In the genomic region with DNA sequence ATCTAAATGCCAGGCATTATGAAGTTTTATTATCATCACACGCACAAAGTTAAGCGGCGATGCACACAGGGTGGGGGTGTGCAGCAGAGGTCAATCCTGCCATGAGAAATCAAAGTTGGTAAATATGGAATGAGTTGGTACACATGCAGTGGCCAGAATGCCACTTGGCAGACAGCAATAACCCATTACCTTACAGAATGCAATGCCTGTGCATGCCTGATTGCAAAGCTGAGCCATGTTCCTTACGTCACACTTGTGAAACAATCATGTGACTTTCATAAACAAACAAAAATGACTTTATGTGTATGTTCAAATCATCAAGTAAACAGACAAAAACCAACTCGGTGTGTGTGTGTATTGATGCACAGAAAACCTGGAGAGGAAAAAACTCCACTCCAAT, we compare ENCODE assay signal across 17 mouse cellular contexts.
"Had no signal": no experiment of that assay in that cellular context is flagged by ENCODE, and none has a peak within 500 bp of the region (broad histone marks: within the 10 kb centered on the region; RNA-seq: fewer than 3 reads in every experiment).

No protein-coding gene starts in this region.

- H3K27ac ChIP-seq: midbrain, embryonic 10.5 days; midbrain, embryonic 12.5 days; neural tube, embryonic 13.5 days; neural tube, embryonic 15.5 days; stomach, embryonic 15.5 days; stomach, postnatal 0 days had no signal

- H3K36me3 ChIP-seq: midbrain, embryonic 10.5 days; midbrain, embryonic 12.5 days; neural tube, embryonic 13.5 days; neural tube, embryonic 15.5 days; stomach, embryonic 15.5 days had no signal

- H3K4me2 ChIP-seq: lung, embryonic 14.5 days; midbrain, embryonic 12.5 days; neural tube, embryonic 13.5 days; stomach, embryonic 15.5 days had no signal

- H3K9ac ChIP-seq: lung, embryonic 14.5 days; midbrain, embryonic 12.5 days; neural tube, embryonic 13.5 days; neural tube, embryonic 15.5 days; stomach, embryonic 15.5 days had no signal

- H3K9me3 ChIP-seq: midbrain, embryonic 10.5 days; midbrain, embryonic 12.5 days; neural tube, embryonic 13.5 days; neural tube, embryonic 15.5 days; stomach, embryonic 15.5 days had no signal

- H3K4me1 ChIP-seq: midbrain, embryonic 10.5 days; midbrain, embryonic 12.5 days; neural tube, embryonic 15.5 days; stomach, embryonic 15.5 days had no signal

- H3K4me3 ChIP-seq: midbrain, embryonic 10.5 days; midbrain, embryonic 12.5 days; myocyte; neural tube, embryonic 13.5 days; neural tube, embryonic 15.5 days; stomach, embryonic 15.5 days had no signal

- H3K27me3 ChIP-seq: midbrain, embryonic 12.5 days; neural tube, embryonic 13.5 days; neural tube, embryonic 15.5 days; stomach, embryonic 15.5 days had no signal

- ATAC-seq: midbrain, embryonic 16.5 days had no signal

- DNase-seq: lung, adult 18-20 months; lung, postnatal 4 days; right cerebral cortex, adult 18-20 months; right cerebral cortex, postnatal 25 days; right cerebral cortex, postnatal 4 days; spleen, adult 18-20 months; thymus, adult 2 months; thymus, postnatal 36 days had no signal
